Mouse (Mus musculus) intestine, embryonic 16.5 days (tissue): ENCODE measurements around the gene Tmcc3. TPM values are rescaled to one million over a fixed set of nuclear protein-coding genes. Genes with fewer than 3 reads are reported as not detected.
"Not testable (repeated sequence)": the region's sequence is repeated elsewhere in the genome, so short reads cannot be mapped to it uniquely, and the experiment has no call there.

Experiments
- ATAC-seq: fragments of 200-750 bp; cut with Nextera tagmentation; 2 replicates; pipeline ENCODE4 v1.8.0; 2017; ENCODE audit warnings: moderate TSS enrichment, moderate library complexity
- H3K27ac ChIP-seq: fragments of 300-500 bp; sonication (generic); 2 replicates; pipeline ENCODE4 v1.5.1; 2014; ENCODE audit warnings: mild to moderate bottlenecking, low read length
- H3K27me3 ChIP-seq: fragments of 300-500 bp; sonication (generic); replicated peaks from 2 replicates; pipeline ENCODE4 v1.6.1; 2014; ENCODE audit warnings: low read length, control low read depth, mixed read lengths; ENCODE audit not compliant: control insufficient read depth, insufficient read depth
- H3K36me3 ChIP-seq: fragments of 300-500 bp; sonication (generic); 2 replicates; pipeline ENCODE4 v1.6.1; 2014; ENCODE audit warnings: low read length, control low read depth; ENCODE audit not compliant: control insufficient read depth, insufficient read depth
- H3K4me1 ChIP-seq: fragments of 300-500 bp; sonication (generic); 2 replicates; pipeline ENCODE4 v1.6.1; 2014; ENCODE audit warnings: low read length, control low read depth, mixed read lengths; ENCODE audit not compliant: control insufficient read depth, insufficient read depth
- H3K4me2 ChIP-seq: fragments of 300-500 bp; sonication (generic); 2 replicates; pipeline ENCODE4 v1.6.1; 2014; ENCODE audit warnings: low read depth, low read length, control low read depth
- H3K4me3 ChIP-seq: fragments of 300-500 bp; sonication (generic); 2 replicates; pipeline ENCODE4 v1.5.1; 2014; ENCODE audit warnings: mild to moderate bottlenecking, low read length
- H3K9ac ChIP-seq: fragments of 300-500 bp; sonication (generic); 2 replicates; pipeline ENCODE4 v1.6.1; 2014; ENCODE audit warnings: low read depth, low read length
- H3K9me3 ChIP-seq: fragments of 300-500 bp; sonication (generic); 2 replicates; pipeline ENCODE4 v1.6.1; 2016; ENCODE audit warnings: low read length, control low read depth; ENCODE audit not compliant: control insufficient read depth
- WGBS: fragments of 180-500 bp; shearing (Covaris S2); extraction: QIAGEN DNeasy Blood & Tissue Kit; methylation state at CpG from one replicate; pipeline ENCODE4 v1.1.7; 2014; 5-methylcytosine and 5-hydroxymethylcytosine counted together
- polyA plus RNA-seq: library from polyadenylated mRNA; unstranded; fragments of >200 nt; fragmentation: Nextera tagmentation; extraction: Ambion mirVana; gene quantifications from 2 replicates; pipeline ENCODE4 v1.2.1, GENCODE M21; 2015

Gene Tmcc3
- polyA plus RNA-seq, 1 experiment from 2014 or later: 8.8 TPM

GRCm38 (mm10) chr10:94531482-94531881, 219.7 kb downstream of the Tmcc3 start:
- H3K9ac ChIP-seq: no peak overlapping the region
- H3K4me1 ChIP-seq: no peaks in the 10 kb centered on the region
- H3K36me3 ChIP-seq: no peaks in the 10 kb centered on the region
- H3K9me3 ChIP-seq: no peaks in the 10 kb centered on the region
- no peak overlapping the region for H3K4me2 ChIP-seq
- no peaks in the 10 kb centered on the region for H3K27me3 ChIP-seq
- ATAC-seq: no peak
- H3K27ac ChIP-seq: no peak overlapping the region
- no peak overlapping the region for H3K4me3 ChIP-seq

- WGBS: 74% methylated on average over 6 of the region's 6 CpGs
- H3K9me3 ChIP-seq: no peaks in the 10 kb centered on the region
- no peak for ATAC-seq
- H3K36me3 ChIP-seq: no peaks in the 10 kb centered on the region
- H3K4me3 ChIP-seq: no peak overlapping the region
- H3K27ac ChIP-seq: no peak overlapping the region
- no peaks in the 10 kb centered on the region for H3K4me1 ChIP-seq
- no peak overlapping the region for H3K4me2 ChIP-seq
- H3K27me3 ChIP-seq: no peaks in the 10 kb centered on the region
- no peak overlapping the region for H3K9ac ChIP-seq
Observed at GRCm38 (mm10) chr10:94533081-94533724, 221.5 kb downstream of the Tmcc3 start.

GRCm38 (mm10) chr10:94538623-94539022, 226.9 kb downstream of the Tmcc3 start:
- not testable (repeated sequence) for ATAC-seq, H3K36me3 ChIP-seq, H3K9ac ChIP-seq, H3K4me3 ChIP-seq, H3K4me1 ChIP-seq, H3K27me3 ChIP-seq, H3K4me2 ChIP-seq, H3K9me3 ChIP-seq, H3K27ac ChIP-seq
- WGBS: 82% methylated on average over 2 of the region's 2 CpGs

GRCm38 (mm10) chr10:94540241-94540640, 228.5 kb downstream of the Tmcc3 start:
- ATAC-seq: no peak
- H3K27ac ChIP-seq: no peak overlapping the region
- H3K27me3 ChIP-seq: no peaks in the 10 kb centered on the region
- H3K9me3 ChIP-seq: 0 out of 2 replicates have a peak, but pooled peaks cover 3% of the 10 kb centered on the region
- H3K4me3 ChIP-seq: no peak overlapping the region
- H3K9ac ChIP-seq: no peak overlapping the region
- peaks cover 4% of the 10 kb centered on the region for H3K4me1 ChIP-seq
- H3K36me3 ChIP-seq: no peaks in the 10 kb centered on the region; the same call in 1 of the 2 replicates
- 88% methylated on average over 4 of the region's 4 CpGs for WGBS
- H3K4me2 ChIP-seq: no peak overlapping the region

GRCm38 (mm10) chr10:94543956-94544355, 232.2 kb downstream of the Tmcc3 start:
- Histone ChIP-seq H3K9me3 (0 out of 2 replicates have a peak, but pooled peaks cover 5% of the 10 kb centered on the region), H3K4me3 (no peak overlapping the region), H3K9ac (no peak overlapping the region), H3K4me1 (peaks cover 18% of the 10 kb centered on the region), H3K27me3 (no peaks in the 10 kb centered on the region), H3K27ac (no peak overlapping the region), H3K36me3 (no peaks in the 10 kb centered on the region; the same call in 1 of the 2 replicates), H3K4me2 (no peak overlapping the region)
- ATAC-seq: no peak
- WGBS: 74% methylated on average over 8 of the region's 8 CpGs

GRCm38 (mm10) chr10:94544803-94545202, 233.1 kb downstream of the Tmcc3 start:
- 0 out of 2 replicates have a peak, but pooled peaks cover 5% of the 10 kb centered on the region for H3K9me3 ChIP-seq
- peak overlapping the region; percentile 89 for H3K27ac ChIP-seq
- 32% methylated on average over 8 of the region's 8 CpGs for WGBS
- peak overlapping the region; percentile 68 for H3K9ac ChIP-seq
- H3K36me3 ChIP-seq: no peaks in the 10 kb centered on the region; the same call in 1 of the 2 replicates
- H3K4me2 ChIP-seq: peak overlapping the region; percentile 81
- no peak for ATAC-seq
- H3K4me3 ChIP-seq: peak overlapping the region; percentile 46
- no peaks in the 10 kb centered on the region for H3K27me3 ChIP-seq
- peaks cover 24% of the 10 kb centered on the region for H3K4me1 ChIP-seq

- Histone ChIP-seq H3K27me3 (no peaks in the 10 kb centered on the region), H3K4me3 (peak overlapping the region; percentile 46), H3K4me2 (peak overlapping the region; percentile 81), H3K27ac (peak overlapping the region; percentile 89), H3K4me1 (peaks cover 30% of the 10 kb centered on the region), H3K36me3 (no peaks in the 10 kb centered on the region; the same call in 1 of the 2 replicates), H3K9me3 (0 out of 2 replicates have a peak, but pooled peaks cover 5% of the 10 kb centered on the region), H3K9ac (peak overlapping the region; percentile 68)
- ATAC-seq: peak; percentile 74
- 12% methylated on average over 21 of the region's 21 CpGs for WGBS
Observed at GRCm38 (mm10) chr10:94545259-94546019, 233.7 kb downstream of the Tmcc3 start.

GRCm38 (mm10) chr10:94546617-94547016, 234.9 kb downstream of the Tmcc3 start:
- WGBS: 66% methylated on average over 6 of the region's 6 CpGs
- no peaks in the 10 kb centered on the region for H3K27me3 ChIP-seq
- no peaks in the 10 kb centered on the region for H3K36me3 ChIP-seq
- H3K9me3 ChIP-seq: 0 out of 2 replicates have a peak, but pooled peaks cover 2% of the 10 kb centered on the region
- no peak overlapping the region for H3K4me3 ChIP-seq
- H3K4me2 ChIP-seq: peak overlapping the region; percentile 81; the same call in 1 of the 2 replicates
- H3K27ac ChIP-seq: peak overlapping the region; percentile 89
- ATAC-seq: peak; percentile 55
- H3K9ac ChIP-seq: no peak overlapping the region
- H3K4me1 ChIP-seq: peaks cover 39% of the 10 kb centered on the region

- Histone ChIP-seq H3K4me1 (peaks cover 42% of the 10 kb centered on the region), H3K27ac (peak overlapping the region; percentile 78), H3K9me3 (0 out of 2 replicates have a peak, but pooled peaks cover 2% of the 10 kb centered on the region), H3K27me3 (no peaks in the 10 kb centered on the region), H3K9ac (no peak overlapping the region; the same call in 1 of the 2 replicates), H3K4me3 (no peak overlapping the region), H3K4me2 (no peak overlapping the region), H3K36me3 (no peaks in the 10 kb centered on the region)
- WGBS: 67% methylated on average over 4 of the region's 4 CpGs
- ATAC-seq: no peak
Observed at GRCm38 (mm10) chr10:94549511-94550232, 237.9 kb downstream of the Tmcc3 start.
